Mouse (Mus musculus): Measurements from ENCODE around the gene Nr6a1. TPM values are rescaled to one million over a fixed set of nuclear protein-coding genes. Genes with fewer than 3 reads are reported as not detected.

The Nr6a1 gene
- polyA plus RNA-seq, 1 experiment from 2014 or later = 0.84 TPM

DNA sequence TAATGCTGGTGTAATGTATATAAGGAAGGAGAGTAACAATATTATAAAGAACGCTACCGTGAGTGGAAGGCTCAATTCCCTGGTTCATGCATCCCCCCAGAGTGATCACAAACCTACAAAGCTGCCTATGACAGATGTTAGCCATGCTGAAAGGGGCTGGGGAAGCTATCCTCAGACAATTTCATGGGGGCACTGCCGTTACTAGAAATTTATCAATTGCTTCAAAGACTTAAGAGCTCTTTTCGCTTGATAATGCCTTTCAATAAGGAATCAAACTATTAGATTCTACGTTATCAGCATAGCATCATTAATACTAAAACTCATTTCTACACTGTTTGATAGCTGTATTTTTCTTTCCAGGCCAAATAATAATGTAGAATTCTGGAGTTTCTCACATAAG lies 144.1 kb downstream of the Nr6a1 start:
- Histone ChIP-seq H3K9me3 (replicated peaks; ENCODE audit: control insufficient read depth, low read length, poor library complexity, severe bottlenecking) (no peaks in the 10 kb centered on the region), H3K27me3 (ENCODE audit: control insufficient read depth, insufficient read depth, low read depth, low read length) (no peaks in the 10 kb centered on the region), H3K4me1 (ENCODE audit: control insufficient read depth, insufficient read depth, low read length) (peaks cover 5% of the 10 kb centered on the region; the same call in 1 of the 2 replicates), H3K4me3 (ENCODE audit: low read depth, low read length) (no peak overlapping the region), H3K27ac (ENCODE audit: low read length) (no peak overlapping the region), H3K4me2 (ENCODE audit: low read length) (no peak overlapping the region), H3K9ac (ENCODE audit: low read depth, low read length) (no peak overlapping the region), H3K36me3 (ENCODE audit: control insufficient read depth, insufficient read depth, low read length) (no peaks in the 10 kb centered on the region)
- WGBS = 24% methylated on average over 5 of the region's 5 CpGs
- ATAC-seq = no peak

DNA sequence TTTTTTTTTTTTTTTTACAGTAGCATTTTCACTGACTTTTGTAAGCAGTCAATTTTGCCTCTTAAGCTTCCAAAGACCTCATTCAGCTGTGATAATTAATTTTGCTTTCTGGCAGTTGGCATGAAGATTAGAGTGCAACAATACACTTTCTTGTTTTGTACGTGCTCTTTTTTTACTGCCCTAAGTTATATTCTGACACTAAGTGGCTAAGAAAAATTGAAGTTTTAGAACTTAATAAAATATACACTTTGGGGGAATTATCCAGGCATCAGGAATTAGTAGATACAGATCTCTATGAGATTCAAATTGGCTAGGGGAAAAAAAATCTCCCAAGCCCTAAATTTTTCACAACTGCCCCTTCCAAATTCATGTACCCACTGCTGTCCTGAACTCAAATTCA lies 144.8 kb downstream of the Nr6a1 start:
- Histone ChIP-seq H3K9ac (ENCODE audit: low read depth, low read length) (no peak overlapping the region), H3K36me3 (ENCODE audit: control insufficient read depth, insufficient read depth, low read length) (no peaks in the 10 kb centered on the region), H3K27ac (ENCODE audit: low read length) (no peak overlapping the region), H3K4me1 (ENCODE audit: control insufficient read depth, insufficient read depth, low read length) (peaks cover 5% of the 10 kb centered on the region; the same call in 1 of the 2 replicates), H3K27me3 (ENCODE audit: control insufficient read depth, insufficient read depth, low read depth, low read length) (no peaks in the 10 kb centered on the region), H3K9me3 (replicated peaks; ENCODE audit: control insufficient read depth, low read length, poor library complexity, severe bottlenecking) (no peaks in the 10 kb centered on the region), H3K4me3 (ENCODE audit: low read depth, low read length) (no peak overlapping the region), H3K4me2 (ENCODE audit: low read length) (no peak overlapping the region)
- WGBS = 7% methylated on average over 1 of the region's 1 CpGs
- ATAC-seq = no peak

DNA sequence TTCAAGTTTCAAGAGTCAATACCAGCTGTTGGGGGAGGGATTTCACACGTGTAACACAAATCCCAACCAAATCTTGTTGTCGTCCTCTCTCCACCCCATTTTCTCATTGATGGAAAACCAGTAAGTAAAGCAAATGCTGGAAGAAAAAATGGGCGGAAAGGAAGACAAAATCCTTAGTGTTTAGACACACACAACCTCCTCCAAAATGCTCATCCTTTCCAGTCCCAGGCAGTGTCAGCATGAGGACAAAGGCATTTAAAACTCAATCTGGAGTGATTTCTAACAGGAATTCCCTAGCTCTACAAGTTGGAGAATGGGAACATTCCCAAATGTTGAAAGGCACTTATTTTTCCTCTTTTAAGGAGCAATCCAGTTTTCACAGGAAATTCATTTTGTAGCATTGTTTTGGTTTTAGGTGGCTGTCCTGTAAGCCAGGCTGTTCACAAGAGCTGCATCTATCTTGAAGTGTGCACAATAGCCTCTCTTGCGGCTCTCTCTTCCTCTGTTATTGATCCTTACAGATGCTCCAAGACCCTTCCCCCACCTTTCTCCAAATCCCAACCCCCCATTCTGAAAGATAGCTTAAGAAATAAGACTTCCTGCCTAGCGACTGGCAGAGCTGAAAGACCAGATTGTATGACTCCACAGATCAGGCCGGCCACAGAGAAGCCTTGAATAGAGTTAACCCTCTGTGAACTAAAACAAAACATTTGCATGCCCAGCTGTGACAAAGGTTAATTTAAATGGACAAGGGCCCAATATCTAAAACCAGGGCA lies 145.4 kb downstream of the Nr6a1 start:
- Histone ChIP-seq H3K4me2 (ENCODE audit: low read length) (no peak overlapping the region), H3K9me3 (replicated peaks; ENCODE audit: control insufficient read depth, low read length, poor library complexity, severe bottlenecking) (no peaks in the 10 kb centered on the region), H3K27me3 (ENCODE audit: control insufficient read depth, insufficient read depth, low read depth, low read length) (no peaks in the 10 kb centered on the region), H3K9ac (ENCODE audit: low read depth, low read length) (no peak overlapping the region), H3K4me1 (ENCODE audit: control insufficient read depth, insufficient read depth, low read length) (peaks cover 5% of the 10 kb centered on the region; the same call in 1 of the 2 replicates), H3K4me3 (ENCODE audit: low read depth, low read length) (no peak overlapping the region), H3K36me3 (ENCODE audit: control insufficient read depth, insufficient read depth, low read length) (no peaks in the 10 kb centered on the region), H3K27ac (ENCODE audit: low read length) (no peak overlapping the region; the same call in 1 of the 2 replicates)
- no peak for ATAC-seq
- 2% methylated on average over 6 of the region's 6 CpGs for WGBS

DNA sequence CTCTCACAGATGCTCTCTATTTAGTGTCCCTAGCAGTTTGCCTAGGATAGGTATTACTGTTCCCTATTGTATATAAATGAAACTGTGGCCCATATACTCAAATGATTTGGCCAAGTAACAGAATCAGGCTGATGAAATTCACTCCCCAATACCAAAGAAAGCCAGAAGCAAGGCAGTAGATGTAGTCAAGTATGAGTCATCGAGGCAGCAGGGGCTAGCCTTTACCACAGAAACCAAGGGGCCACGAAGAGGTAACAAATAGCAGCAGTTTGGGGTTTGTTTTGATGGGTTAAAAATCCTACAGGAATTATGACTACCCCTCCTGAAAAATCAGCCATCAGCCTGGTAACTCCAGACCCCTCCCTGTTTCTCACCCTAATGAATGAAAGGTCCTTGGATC lies 147.5 kb downstream of the Nr6a1 start:
- H3K36me3 ChIP-seq (ENCODE audit: control insufficient read depth, insufficient read depth, low read length) = no peaks in the 10 kb centered on the region
- ATAC-seq = no peak
- H3K27ac ChIP-seq (ENCODE audit: low read length) = no peak overlapping the region
- H3K4me3 ChIP-seq (ENCODE audit: low read depth, low read length) = no peak overlapping the region
- H3K9me3 ChIP-seq (replicated peaks; ENCODE audit: control insufficient read depth, low read length, poor library complexity, severe bottlenecking) = no peaks in the 10 kb centered on the region
- H3K4me2 ChIP-seq (ENCODE audit: low read length) = no peak overlapping the region
- H3K9ac ChIP-seq (ENCODE audit: low read depth, low read length) = no peak overlapping the region
- no peaks in the 10 kb centered on the region for H3K27me3 ChIP-seq (ENCODE audit: control insufficient read depth, insufficient read depth, low read depth, low read length)
- peaks cover 5% of the 10 kb centered on the region; the same call in 1 of the 2 replicates for H3K4me1 ChIP-seq (ENCODE audit: control insufficient read depth, insufficient read depth, low read length)
- WGBS = 87% methylated on average over 2 of the region's 2 CpGs

DNA sequence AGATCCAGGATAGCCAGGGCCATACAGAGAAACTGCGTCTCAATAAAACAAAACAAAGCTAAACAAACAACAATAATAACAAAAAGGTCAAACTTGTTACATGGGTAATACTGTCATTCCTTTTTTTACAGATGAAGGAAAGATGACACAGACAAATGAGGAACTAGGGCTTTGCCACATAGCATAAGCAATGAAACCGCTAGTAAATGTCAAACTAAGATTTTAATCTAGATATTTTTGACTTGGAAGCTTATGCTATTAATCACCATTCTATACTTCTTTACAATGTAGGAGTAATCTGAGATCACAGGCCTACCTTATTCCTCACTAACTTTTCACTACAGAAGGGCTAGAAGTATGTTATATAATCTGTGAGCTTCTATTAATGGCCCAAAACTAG lies 150.2 kb downstream of the Nr6a1 start:
- Histone ChIP-seq H3K9ac (ENCODE audit: low read depth, low read length) (no peak overlapping the region), H3K4me3 (ENCODE audit: low read depth, low read length) (no peak overlapping the region), H3K4me2 (ENCODE audit: low read length) (no peak overlapping the region), H3K4me1 (ENCODE audit: control insufficient read depth, insufficient read depth, low read length) (peaks cover 1% of the 10 kb centered on the region; the same call in 1 of the 2 replicates), H3K27me3 (ENCODE audit: control insufficient read depth, insufficient read depth, low read depth, low read length) (no peaks in the 10 kb centered on the region), H3K9me3 (replicated peaks; ENCODE audit: control insufficient read depth, low read length, poor library complexity, severe bottlenecking) (no peaks in the 10 kb centered on the region), H3K27ac (ENCODE audit: low read length) (no peak overlapping the region), H3K36me3 (ENCODE audit: control insufficient read depth, insufficient read depth, low read length) (no peaks in the 10 kb centered on the region)
- WGBS = 92% methylated on average over 2 of the region's 2 CpGs
- ATAC-seq = no peak

DNA sequence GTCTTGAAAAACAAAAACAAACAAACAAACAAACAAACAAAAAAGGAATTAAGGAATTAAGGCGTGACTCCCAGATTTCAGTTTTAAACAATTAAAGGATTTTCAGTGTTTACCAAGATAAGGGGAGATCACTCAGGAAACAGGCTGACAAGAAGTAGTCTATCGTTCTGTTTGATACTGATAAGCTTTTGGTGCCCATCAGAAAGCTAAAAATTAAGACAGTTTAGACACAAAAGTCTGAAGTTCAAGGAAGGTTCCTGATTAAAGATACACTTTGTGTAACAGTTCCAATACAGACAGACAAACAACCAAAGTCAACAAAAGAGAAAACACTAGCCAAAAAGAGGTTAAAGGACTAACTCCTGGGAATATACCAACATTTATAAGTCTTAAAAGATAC lies 152.6 kb downstream of the Nr6a1 start:
- no peaks in the 10 kb centered on the region for H3K36me3 ChIP-seq (ENCODE audit: control insufficient read depth, insufficient read depth, low read length)
- no peaks in the 10 kb centered on the region for H3K9me3 ChIP-seq (replicated peaks; ENCODE audit: control insufficient read depth, low read length, poor library complexity, severe bottlenecking)
- H3K27me3 ChIP-seq (ENCODE audit: control insufficient read depth, insufficient read depth, low read depth, low read length) = no peaks in the 10 kb centered on the region
- no peak overlapping the region for H3K4me2 ChIP-seq (ENCODE audit: low read length)
- 88% methylated on average over 2 of the region's 2 CpGs for WGBS
- H3K9ac ChIP-seq (ENCODE audit: low read depth, low read length) = no peak overlapping the region
- no peak overlapping the region for H3K27ac ChIP-seq (ENCODE audit: low read length)
- no peak overlapping the region for H3K4me3 ChIP-seq (ENCODE audit: low read depth, low read length)
- ATAC-seq = no peak
- no peaks in the 10 kb centered on the region for H3K4me1 ChIP-seq (ENCODE audit: control insufficient read depth, insufficient read depth, low read length)

DNA sequence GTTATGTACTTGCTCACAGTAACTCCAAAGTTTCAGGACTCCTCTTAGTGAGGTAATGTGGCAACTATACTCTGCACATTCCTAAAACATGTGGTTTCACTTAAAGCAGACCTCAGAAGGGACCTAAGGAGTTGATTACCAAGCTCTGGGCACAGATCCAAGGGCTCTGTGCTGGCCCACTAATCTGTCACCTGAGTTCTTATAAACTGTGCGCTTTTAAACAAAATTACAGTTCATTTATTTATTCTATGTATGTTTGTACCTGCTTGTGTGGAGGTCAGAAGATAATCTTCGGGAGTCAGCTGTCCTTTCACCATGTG lies 156.1 kb downstream of the Nr6a1 start:
- no peaks in the 10 kb centered on the region for H3K36me3 ChIP-seq (ENCODE audit: control insufficient read depth, insufficient read depth, low read length)
- H3K27ac ChIP-seq (ENCODE audit: low read length) = no peak overlapping the region
- H3K4me2 ChIP-seq (ENCODE audit: low read length) = no peak overlapping the region
- H3K4me3 ChIP-seq (ENCODE audit: low read depth, low read length) = no peak overlapping the region
- H3K9ac ChIP-seq (ENCODE audit: low read depth, low read length) = no peak overlapping the region
- no peaks in the 10 kb centered on the region for H3K27me3 ChIP-seq (ENCODE audit: control insufficient read depth, insufficient read depth, low read depth, low read length)
- ATAC-seq = no peak
- no peaks in the 10 kb centered on the region for H3K4me1 ChIP-seq (ENCODE audit: control insufficient read depth, insufficient read depth, low read length)
- WGBS = 88% methylated on average over 2 of the region's 2 CpGs
- H3K9me3 ChIP-seq (replicated peaks; ENCODE audit: control insufficient read depth, low read length, poor library complexity, severe bottlenecking) = no peaks in the 10 kb centered on the region

DNA sequence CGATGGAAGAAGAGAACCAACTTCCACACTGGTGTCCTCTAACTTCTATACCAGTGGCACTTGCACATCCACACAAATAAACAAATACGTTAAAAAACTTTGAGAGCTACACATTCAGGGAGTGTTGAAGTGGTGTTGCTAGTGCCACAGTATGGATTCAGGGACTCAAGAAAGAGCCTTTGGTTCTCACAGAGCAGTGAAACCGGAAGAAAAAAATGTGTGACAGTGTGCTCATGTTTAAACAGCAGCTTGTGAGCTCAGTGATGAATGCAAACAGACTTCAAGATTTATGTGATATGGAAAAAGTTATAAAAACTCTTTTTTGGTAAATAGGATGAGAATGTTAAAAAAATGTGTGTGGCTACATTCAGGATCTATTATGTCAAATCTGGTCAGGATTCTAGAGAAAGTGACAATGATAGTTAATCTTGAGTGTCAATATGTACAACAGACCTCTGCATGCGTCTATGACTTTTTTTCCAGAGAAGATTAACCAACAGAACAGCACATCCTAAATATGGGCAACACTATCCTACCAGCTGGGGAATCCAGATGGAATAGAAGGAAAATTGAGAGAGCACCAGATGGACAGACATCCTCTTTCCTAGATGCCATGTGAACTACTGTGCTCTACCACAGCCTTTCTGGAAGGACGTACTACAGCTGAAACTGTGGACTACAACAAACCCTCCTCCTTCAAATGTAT lies 156.6 kb downstream of the Nr6a1 start:
- ATAC-seq = no peak
- Histone ChIP-seq H3K4me1 (ENCODE audit: control insufficient read depth, insufficient read depth, low read length) (no peaks in the 10 kb centered on the region), H3K36me3 (ENCODE audit: control insufficient read depth, insufficient read depth, low read length) (no peaks in the 10 kb centered on the region), H3K4me2 (ENCODE audit: low read length) (no peak overlapping the region), H3K9me3 (replicated peaks; ENCODE audit: control insufficient read depth, low read length, poor library complexity, severe bottlenecking) (no peaks in the 10 kb centered on the region), H3K4me3 (ENCODE audit: low read depth, low read length) (no peak overlapping the region), H3K27ac (ENCODE audit: low read length) (no peak overlapping the region), H3K27me3 (ENCODE audit: control insufficient read depth, insufficient read depth, low read depth, low read length) (no peaks in the 10 kb centered on the region), H3K9ac (ENCODE audit: low read depth, low read length) (no peak overlapping the region)
- WGBS = 89% methylated on average over 5 of the region's 5 CpGs

DNA sequence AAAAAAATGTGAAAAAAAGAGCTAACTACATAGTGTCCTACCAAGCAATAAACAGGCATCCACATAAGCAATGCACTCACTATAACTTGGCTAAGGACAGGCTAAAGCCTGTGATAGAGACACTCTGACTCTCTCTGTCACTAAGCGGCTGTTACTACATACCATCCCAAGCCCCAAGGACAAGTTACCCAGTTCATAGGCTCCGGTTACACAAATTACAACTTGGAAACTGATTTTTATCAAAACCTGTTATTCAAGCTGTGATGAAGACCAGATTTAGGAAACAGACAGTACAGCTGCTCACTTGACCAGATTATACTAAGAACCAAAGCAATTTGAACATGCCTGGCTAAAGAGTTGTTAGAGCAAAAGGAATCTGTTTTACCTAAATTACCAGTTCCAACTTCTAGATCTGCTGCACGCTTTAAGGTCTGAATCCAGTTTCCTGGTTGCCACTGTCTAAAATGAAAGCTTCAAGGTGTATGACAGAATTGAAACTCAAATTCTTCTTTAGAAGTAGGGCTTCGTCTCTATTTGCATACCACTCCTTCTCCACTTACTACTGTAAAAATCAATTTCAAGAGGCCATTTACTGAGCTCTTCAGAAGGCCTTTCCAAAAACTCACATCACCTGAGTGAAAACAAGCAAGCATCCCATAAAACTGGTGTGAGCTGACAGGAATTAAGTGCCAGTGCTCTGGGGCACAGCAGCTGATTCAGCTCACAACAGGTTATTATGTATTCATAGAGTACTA lies 160.1 kb downstream of the Nr6a1 start:
- Histone ChIP-seq H3K36me3 (ENCODE audit: control insufficient read depth, insufficient read depth, low read length) (no peaks in the 10 kb centered on the region), H3K4me2 (ENCODE audit: low read length) (no peak overlapping the region), H3K9ac (ENCODE audit: low read depth, low read length) (no peak overlapping the region), H3K9me3 (replicated peaks; ENCODE audit: control insufficient read depth, low read length, poor library complexity, severe bottlenecking) (no peaks in the 10 kb centered on the region), H3K4me1 (ENCODE audit: control insufficient read depth, insufficient read depth, low read length) (no peaks in the 10 kb centered on the region), H3K4me3 (ENCODE audit: low read depth, low read length) (no peak overlapping the region), H3K27me3 (ENCODE audit: control insufficient read depth, insufficient read depth, low read depth, low read length) (no peaks in the 10 kb centered on the region), H3K27ac (ENCODE audit: low read length) (no peak overlapping the region)
- ATAC-seq = no peak
- WGBS = 89% methylated on average over 4 of the region's 4 CpGs
